Mouse (Mus musculus): Measurements from ENCODE around the gene Lrrc36.

Gene Lrrc36

GRCm38 (mm10) chr8:105413391-105413790 lies at the start of gene Lrrc36, which contains the start of gene Kctd19:
Lrrc36 (plus strand) TSS chr8:105413571.
Kctd19 (minus strand) TSS chr8:105413502.
- no peak for DNase-seq (ENCODE audit: extremely low read depth, low read depth, low spot score)

- DNase-seq (ENCODE audit: extremely low read depth, low read depth, low spot score): no peak
Measured at GRCm38 (mm10) chr8:105367107-105367506, 46.3 kb upstream of the Lrrc36 start.

GRCm38 (mm10) chr8:105372473-105372872 lies 40.9 kb upstream of the Lrrc36 start:
- DNase-seq (ENCODE audit: extremely low read depth, low read depth, low spot score): no peak

- no peak for DNase-seq (ENCODE audit: extremely low read depth, low read depth, low spot score)
Measured at GRCm38 (mm10) chr8:105373032-105373431, 40.3 kb upstream of the Lrrc36 start, which contains the start of gene Plekhg4. Plekhg4 (plus strand) TSS chr8:105373274.

GRCm38 (mm10) chr8:105374513-105374966 lies 38.8 kb upstream of the Lrrc36 start:
- no peak for DNase-seq (ENCODE audit: extremely low read depth, low read depth, low spot score)

GRCm38 (mm10) chr8:105378673-105379072 lies 34.7 kb upstream of the Lrrc36 start:
- no peak for DNase-seq (ENCODE audit: extremely low read depth, low read depth, low spot score)

- no peak for DNase-seq (ENCODE audit: extremely low read depth, low read depth, low spot score)
Measured at GRCm38 (mm10) chr8:105380308-105380707, 33.1 kb upstream of the Lrrc36 start.

- no peak for DNase-seq (ENCODE audit: extremely low read depth, low read depth, low spot score)
Measured at GRCm38 (mm10) chr8:105384070-105384469, 29.3 kb upstream of the Lrrc36 start.

- no peak for DNase-seq (ENCODE audit: extremely low read depth, low read depth, low spot score)
Measured at GRCm38 (mm10) chr8:105387151-105387550, 26.2 kb upstream of the Lrrc36 start.

- DNase-seq (ENCODE audit: extremely low read depth, low read depth, low spot score): no peak
Measured at GRCm38 (mm10) chr8:105389096-105389495, 24.3 kb upstream of the Lrrc36 start.

- DNase-seq (ENCODE audit: extremely low read depth, low read depth, low spot score): no peak
Measured at GRCm38 (mm10) chr8:105393089-105393787, 20.1 kb upstream of the Lrrc36 start.

- peak; percentile 42 for DNase-seq (ENCODE audit: extremely low read depth, low read depth, low spot score)
Measured at GRCm38 (mm10) chr8:105393915-105394314, 19.5 kb upstream of the Lrrc36 start.

- no peak for DNase-seq (ENCODE audit: extremely low read depth, low read depth, low spot score)
Measured at GRCm38 (mm10) chr8:105397747-105398146, 15.6 kb upstream of the Lrrc36 start.

GRCm38 (mm10) chr8:105400016-105400415 lies 13.4 kb upstream of the Lrrc36 start:
- DNase-seq (ENCODE audit: extremely low read depth, low read depth, low spot score): no peak

- no peak for DNase-seq (ENCODE audit: extremely low read depth, low read depth, low spot score)
Measured at GRCm38 (mm10) chr8:105403467-105403866, 9.9 kb upstream of the Lrrc36 start.

- DNase-seq (ENCODE audit: extremely low read depth, low read depth, low spot score): no peak
Measured at GRCm38 (mm10) chr8:105404496-105404895, 8.9 kb upstream of the Lrrc36 start.

GRCm38 (mm10) chr8:105406416-105406815 lies 7.0 kb upstream of the Lrrc36 start:
- DNase-seq (ENCODE audit: extremely low read depth, low read depth, low spot score): no peak

GRCm38 (mm10) chr8:105408331-105408730 lies 5.0 kb upstream of the Lrrc36 start:
- no peak for DNase-seq (ENCODE audit: extremely low read depth, low read depth, low spot score)

- no peak for DNase-seq (ENCODE audit: extremely low read depth, low read depth, low spot score)
Measured at GRCm38 (mm10) chr8:105409947-105410346, 3.4 kb upstream of the Lrrc36 start.

GRCm38 (mm10) chr8:105418992-105419391 lies 5.6 kb downstream of the Lrrc36 start:
- no peak for DNase-seq (ENCODE audit: extremely low read depth, low read depth, low spot score)

GRCm38 (mm10) chr8:105419800-105420199 lies 6.4 kb downstream of the Lrrc36 start:
- no peak for DNase-seq (ENCODE audit: extremely low read depth, low read depth, low spot score)

GRCm38 (mm10) chr8:105422006-105422405 lies 8.6 kb downstream of the Lrrc36 start:
- no peak for DNase-seq (ENCODE audit: extremely low read depth, low read depth, low spot score)

GRCm38 (mm10) chr8:105426878-105427277 lies 13.5 kb downstream of the Lrrc36 start:
- no peak for DNase-seq (ENCODE audit: extremely low read depth, low read depth, low spot score)

Data from fat pad, adult 2 months (tissue).